Mouse (Mus musculus) liver, postnatal 0 days (tissue): ENCODE measurements around the gene Azin2. TPM values are rescaled to one million over a fixed set of nuclear protein-coding genes. Genes with fewer than 3 reads are reported as not detected.
A peak's percentile ranks its signal among the peaks of the same experiment; 100 is the strongest.

Source experiments
- ATAC-seq: fragments of 200-750 bp; cut with Nextera tagmentation; 2 replicates; pipeline ENCODE4 v1.8.0; 2017; ENCODE audit warnings: mild to moderate bottlenecking, moderate library complexity
- DNase-seq: peaks from one replicate; pipeline ENCODE4 v3.0.0-alpha.2; 2016
- H3K27ac ChIP-seq: fragments of 300-500 bp; sonication (generic); 2 replicates; pipeline ENCODE4 v1.5.1; 2014; ENCODE audit warnings: antibody characterized with exemption, moderate library complexity, mild to moderate bottlenecking, low read depth
- H3K27me3 ChIP-seq: fragments of 300-500 bp; sonication (generic); 2 replicates; pipeline ENCODE4 v1.6.1; 2014; ENCODE audit warnings: low read length, control low read depth, mixed read lengths; ENCODE audit not compliant: insufficient read depth
- H3K36me3 ChIP-seq: fragments of 300-500 bp; sonication (generic); replicated peaks from 2 replicates; pipeline ENCODE4 v1.6.1; 2014; ENCODE audit warnings: mild to moderate bottlenecking, control low read depth, low read length, moderate library complexity, mixed read lengths; ENCODE audit not compliant: insufficient read depth
- H3K4me1 ChIP-seq: fragments of 300-500 bp; sonication (generic); 2 replicates; pipeline ENCODE4 v1.6.1; 2014; ENCODE audit warnings: antibody characterized with exemption, mild to moderate bottlenecking, control low read depth; ENCODE audit not compliant: insufficient read depth
- H3K4me2 ChIP-seq: fragments of 300-500 bp; sonication (generic); 2 replicates; pipeline ENCODE4 v1.6.1; 2014; ENCODE audit warnings: low read depth, mild to moderate bottlenecking, low read length, moderate library complexity, mixed read lengths
- H3K4me3 ChIP-seq: fragments of 300-500 bp; sonication (generic); 2 replicates; pipeline ENCODE4 v1.5.1; 2014; ENCODE audit warnings: low read depth, low read length
- H3K9ac ChIP-seq: fragments of 300-500 bp; sonication (generic); replicated peaks from 2 replicates; pipeline ENCODE4 v1.6.1; 2014; ENCODE audit warnings: mild to moderate bottlenecking, moderate library complexity
- H3K9me3 ChIP-seq: fragments of 300-500 bp; sonication (generic); 2 replicates; pipeline ENCODE4 v1.6.1; 2016; ENCODE audit warnings: mild to moderate bottlenecking, control low read depth, low read length, mixed read lengths
- CTCF ChIP-seq: sonication (generic); IDR thresholded peaks from 2 replicates; pipeline ENCODE4 v1.5.1; 2016; ENCODE audit warnings: antibody characterized with exemption, low read depth
- EP300 ChIP-seq: IDR thresholded peaks from 2 replicates; pipeline ENCODE4 v1.6.1; 2016; ENCODE audit warnings: antibody characterized with exemption, low read depth, mild to moderate bottlenecking
- WGBS: fragments of 180-500 bp; shearing (Covaris S2); extraction: QIAGEN DNeasy Blood & Tissue Kit; methylation state at CpG from one replicate; pipeline ENCODE4 v1.1.7; 2014; ENCODE audit not compliant: insufficient replicate concordance; 5-methylcytosine and 5-hydroxymethylcytosine counted together
- polyA plus RNA-seq: library from polyadenylated mRNA; unstranded; fragments of >200 nt; fragmentation: Nextera tagmentation; extraction: Ambion mirVana; gene quantifications from 2 replicates; pipeline ENCODE4 v1.2.1, GENCODE M21; 2015

The Azin2 gene
- polyA plus RNA-seq, 1 experiment from 2014 or later: 1.6 TPM

- Histone ChIP-seq H3K9ac (no peak overlapping the region), H3K4me3 (no peak overlapping the region), H3K27ac (peak overlapping the region; percentile 50), H3K9me3 (no peaks in the 10 kb centered on the region), H3K4me2 (0 out of 2 replicates have a peak overlapping the region, but pooled peaks have one; percentile 98), H3K4me1 (peaks cover 32% of the 10 kb centered on the region), H3K27me3 (no peaks in the 10 kb centered on the region), H3K36me3 (peaks cover 7% of the 10 kb centered on the region; the same call in 1 of the 2 replicates)
- ATAC-seq (no peak), DNase-seq (no peak)
- WGBS: 78% methylated on average over 3 of the region's 3 CpGs
- TF ChIP-seq CTCF (0 out of 2 replicates have a peak, but pooled peaks have one; percentile 8), EP300 (no peak)
These were observed 29.9 kb upstream of the Azin2 start for GRCm38 (mm10) chr4:128992176-128992575.

GRCm38 (mm10) chr4:128991500-128992008, 29.3 kb upstream of the Azin2 start, which contains the start of gene Ak2:
Gene Ak2 (plus strand): TSS chr4:128991958.
- Histone ChIP-seq H3K36me3 (peaks cover 7% of the 10 kb centered on the region; the same call in 1 of the 2 replicates), H3K4me1 (peaks cover 26% of the 10 kb centered on the region), H3K27ac (peak within 1 kb of the TSS; percentile 50), H3K27me3 (no peaks in the 10 kb centered on the region), H3K4me3 (no peak within 1 kb of the TSS), H3K9ac (no peak within 1 kb of the TSS), H3K4me2 (peak within 1 kb of the TSS; percentile 98), H3K9me3 (no peaks in the 10 kb centered on the region)
- TF ChIP-seq CTCF: no peak
- TF ChIP-seq EP300: no peak
- DNase-seq: no peak
- ATAC-seq: no peak
- 91% methylated on average over 9 of the region's 9 CpGs for WGBS

GRCm38 (mm10) chr4:128989678-128990077, 27.4 kb upstream of the Azin2 start:
- TF ChIP-seq CTCF: no peak
- Histone ChIP-seq H3K4me2 (no peak overlapping the region), H3K36me3 (no peaks in the 10 kb centered on the region; the same call in 1 of the 2 replicates), H3K9ac (no peak overlapping the region), H3K27me3 (no peaks in the 10 kb centered on the region), H3K4me1 (peaks cover 12% of the 10 kb centered on the region), H3K9me3 (no peaks in the 10 kb centered on the region), H3K27ac (peak overlapping the region; percentile 36; the same call in 1 of the 2 replicates), H3K4me3 (no peak overlapping the region)
- no peak for DNase-seq
- no peak for ATAC-seq
- 63% methylated on average over 11 of the region's 11 CpGs for WGBS

GRCm38 (mm10) chr4:128988911-128989310, 26.7 kb upstream of the Azin2 start:
- no peak overlapping the region for H3K9ac ChIP-seq
- no peaks in the 10 kb centered on the region for H3K36me3 ChIP-seq
- ATAC-seq (no peak), DNase-seq (no peak)
- WGBS: 75% methylated on average over 3 of the region's 3 CpGs
- no peak overlapping the region for H3K4me2 ChIP-seq
- peaks cover 10% of the 10 kb centered on the region for H3K4me1 ChIP-seq
- no peak overlapping the region for H3K4me3 ChIP-seq
- H3K27me3 ChIP-seq: no peaks in the 10 kb centered on the region
- no peak overlapping the region; the same call in 1 of the 2 replicates for H3K27ac ChIP-seq
- no peaks in the 10 kb centered on the region for H3K9me3 ChIP-seq
- TF ChIP-seq EP300 (no peak), CTCF (no peak)

- H3K4me3 ChIP-seq: no peak overlapping the region
- H3K4me2 ChIP-seq: no peak overlapping the region
- H3K9ac ChIP-seq: no peak overlapping the region
- DNase-seq (no peak), ATAC-seq (no peak)
- H3K27ac ChIP-seq: peak overlapping the region; percentile 91
- H3K4me1 ChIP-seq: peaks cover 31% of the 10 kb centered on the region
- WGBS: 50% methylated on average over 3 of the region's 3 CpGs
- no peaks in the 10 kb centered on the region for H3K9me3 ChIP-seq
- no peaks in the 10 kb centered on the region for H3K27me3 ChIP-seq
- H3K36me3 ChIP-seq: no peaks in the 10 kb centered on the region
- TF ChIP-seq CTCF: no peak
These were observed 22.4 kb upstream of the Azin2 start for GRCm38 (mm10) chr4:128984600-128984999.

- peak overlapping the region; percentile 34; the same call in 1 of the 2 replicates for H3K9ac ChIP-seq
- H3K36me3 ChIP-seq: no peaks in the 10 kb centered on the region
- peak; percentile 94 for ATAC-seq
- H3K27ac ChIP-seq: peak overlapping the region; percentile 91
- H3K4me1 ChIP-seq: peaks cover 36% of the 10 kb centered on the region
- 23% methylated on average over 2 of the region's 2 CpGs for WGBS
- no peaks in the 10 kb centered on the region for H3K9me3 ChIP-seq
- peak overlapping the region; percentile 29; the same call in 1 of the 2 replicates for H3K4me2 ChIP-seq
- H3K4me3 ChIP-seq: no peak overlapping the region
- TF ChIP-seq EP300 (peak; percentile 89), CTCF (peak; percentile 29; the same call in 1 of the 2 replicates)
- DNase-seq: peak; percentile 74
- no peaks in the 10 kb centered on the region for H3K27me3 ChIP-seq
These were observed 21.4 kb upstream of the Azin2 start for GRCm38 (mm10) chr4:128983656-128984055.
